Mouse (Mus musculus) forebrain, postnatal 0 days (tissue): ENCODE results near the gene Il20rb. TPM values are rescaled to one million over a fixed set of nuclear protein-coding genes. Genes with fewer than 3 reads are reported as not detected.

Experiments
- ATAC-seq: fragments of 200-750 bp; cut with Nextera tagmentation; 2 replicates; pipeline ENCODE4 v1.8.0; 2017; ENCODE audit warnings: mild to moderate bottlenecking, moderate library complexity
- DNase-seq: peaks from one replicate; pipeline ENCODE4 v3.0.0-alpha.2; 2015
- H3K27ac ChIP-seq: fragments of 300-500 bp; sonication (generic); 2 replicates; pipeline ENCODE4 v1.5.1; 2014; ENCODE audit warnings: low read depth, mild to moderate bottlenecking, antibody characterized with exemption, low read length, moderate library complexity, mixed read lengths
- H3K27me3 ChIP-seq: fragments of 300-500 bp; sonication (generic); 2 replicates; pipeline ENCODE4 v1.6.1; 2014; ENCODE audit warnings: mild to moderate bottlenecking, low read length, mixed read lengths; ENCODE audit not compliant: insufficient read depth
- H3K36me3 ChIP-seq: fragments of 300-500 bp; sonication (generic); 2 replicates; pipeline ENCODE4 v1.6.1; 2014; ENCODE audit warnings: mild to moderate bottlenecking, moderate library complexity; ENCODE audit not compliant: insufficient read depth
- H3K4me1 ChIP-seq: fragments of 300-500 bp; sonication (generic); 2 replicates; pipeline ENCODE4 v1.6.1; 2014; ENCODE audit warnings: antibody characterized with exemption; ENCODE audit not compliant: insufficient read depth
- H3K4me2 ChIP-seq: fragments of 300-500 bp; sonication (generic); 2 replicates; pipeline ENCODE4 v1.6.1; 2014; ENCODE audit warnings: low read depth, mild to moderate bottlenecking, moderate library complexity
- H3K4me3 ChIP-seq: fragments of 300-500 bp; sonication (generic); 2 replicates; pipeline ENCODE4 v1.5.1; 2014; ENCODE audit warnings: low read depth, low read length, mixed read lengths
- H3K9ac ChIP-seq: fragments of 300-500 bp; sonication (generic); 2 replicates; pipeline ENCODE4 v1.6.1; 2014; ENCODE audit warnings: mild to moderate bottlenecking
- H3K9me3 ChIP-seq: fragments of 300-500 bp; sonication (generic); 2 replicates; pipeline ENCODE4 v1.6.1; 2016; ENCODE audit warnings: low read length
- CTCF ChIP-seq: sonication (generic); IDR thresholded peaks from 2 replicates; pipeline ENCODE4 v1.5.1; 2016; ENCODE audit warnings: antibody characterized with exemption, control low read depth, low read depth
- WGBS: fragments of 180-500 bp; shearing (Covaris S2); extraction: QIAGEN DNeasy Blood & Tissue Kit; methylation state at CpG from one replicate; pipeline ENCODE4 v1.1.7; 2014; 5-methylcytosine and 5-hydroxymethylcytosine counted together
- polyA plus RNA-seq: library from polyadenylated mRNA; unstranded; fragments of >200 nt; fragmentation: Nextera tagmentation; extraction: Ambion mirVana; gene quantifications from 2 replicates; pipeline ENCODE4 v1.2.1, GENCODE M21; 2015
- total RNA-seq: library from RNA; depleted of rRNA; stranded (reverse); fragments of >200 nt; gene quantifications from 2 replicates; pipeline ENCODE4 v1.2.3, GENCODE M21; 2014

Gene Il20rb
- total and polyA plus RNA-seq, 2 experiments from 2014 or later, result 1.1 to 1.4 TPM

GRCm38 (mm10) chr9:100520586-100520985 is 34.0 kb upstream of the Il20rb start:
- H3K27me3 ChIP-seq, result no peaks in the 10 kb centered on the region
- H3K4me1 ChIP-seq, result no peaks in the 10 kb centered on the region
- no peak overlapping the region for H3K4me3 ChIP-seq
- TF ChIP-seq CTCF, result peak; percentile 80
- no peaks in the 10 kb centered on the region for H3K9me3 ChIP-seq
- ATAC-seq, result no peak
- WGBS, result 1% methylated on average over 2 of the region's 2 CpGs
- H3K27ac ChIP-seq, result no peak overlapping the region
- no peak overlapping the region for H3K4me2 ChIP-seq
- no peaks in the 10 kb centered on the region for H3K36me3 ChIP-seq
- H3K9ac ChIP-seq, result no peak overlapping the region
- peak; percentile 74 for DNase-seq

- no peak overlapping the region for H3K27ac ChIP-seq
- DNase-seq, result no peak
- H3K4me1 ChIP-seq, result no peaks in the 10 kb centered on the region
- H3K9ac ChIP-seq, result no peak overlapping the region
- no peak for ATAC-seq
- no peaks in the 10 kb centered on the region for H3K9me3 ChIP-seq
- H3K27me3 ChIP-seq, result no peaks in the 10 kb centered on the region
- no peak overlapping the region for H3K4me2 ChIP-seq
- H3K4me3 ChIP-seq, result no peak overlapping the region
- peak; percentile 41 for TF ChIP-seq CTCF
- no peaks in the 10 kb centered on the region for H3K36me3 ChIP-seq
- WGBS, result 98% methylated on average over 3 of the region's 3 CpGs
Observed at GRCm38 (mm10) chr9:100520012-100520411, 33.4 kb upstream of the Il20rb start.

GRCm38 (mm10) chr9:100507581-100507980 is 21.0 kb upstream of the Il20rb start:
- no peaks in the 10 kb centered on the region for H3K36me3 ChIP-seq
- ATAC-seq, result no peak
- H3K4me3 ChIP-seq, result no peak overlapping the region
- no peak overlapping the region for H3K27ac ChIP-seq
- no peaks in the 10 kb centered on the region for H3K9me3 ChIP-seq
- H3K9ac ChIP-seq, result no peak overlapping the region
- no peak overlapping the region for H3K4me2 ChIP-seq
- no peak for TF ChIP-seq CTCF
- no peak for DNase-seq
- no peaks in the 10 kb centered on the region for H3K4me1 ChIP-seq
- no peaks in the 10 kb centered on the region for H3K27me3 ChIP-seq
- 86% methylated on average over 2 of the region's 2 CpGs for WGBS

GRCm38 (mm10) chr9:100506652-100507051 is 20.1 kb upstream of the Il20rb start:
- no peak for TF ChIP-seq CTCF
- Histone ChIP-seq H3K27ac (no peak overlapping the region), H3K4me1 (no peaks in the 10 kb centered on the region), H3K4me3 (no peak overlapping the region), H3K9me3 (no peaks in the 10 kb centered on the region), H3K4me2 (no peak overlapping the region), H3K9ac (no peak overlapping the region), H3K27me3 (no peaks in the 10 kb centered on the region), H3K36me3 (no peaks in the 10 kb centered on the region)
- 76% methylated on average over 2 of the region's 2 CpGs for WGBS
- no peak for ATAC-seq
- DNase-seq, result no peak

GRCm38 (mm10) chr9:100505498-100505897 is 18.9 kb upstream of the Il20rb start:
- H3K27ac ChIP-seq, result no peak overlapping the region
- no peak for TF ChIP-seq CTCF
- no peak overlapping the region for H3K9ac ChIP-seq
- H3K4me2 ChIP-seq, result no peak overlapping the region
- no peaks in the 10 kb centered on the region for H3K4me1 ChIP-seq
- no peaks in the 10 kb centered on the region for H3K9me3 ChIP-seq
- ATAC-seq, result no peak
- H3K4me3 ChIP-seq, result no peak overlapping the region
- no peak for DNase-seq
- no peaks in the 10 kb centered on the region for H3K36me3 ChIP-seq
- H3K27me3 ChIP-seq, result no peaks in the 10 kb centered on the region
- WGBS, result 93% methylated on average over 4 of the region's 4 CpGs

- Histone ChIP-seq H3K27ac (no peak overlapping the region), H3K4me1 (no peaks in the 10 kb centered on the region), H3K27me3 (no peaks in the 10 kb centered on the region), H3K4me2 (no peak overlapping the region), H3K36me3 (no peaks in the 10 kb centered on the region; the same call in 1 of the 2 replicates), H3K9ac (no peak overlapping the region), H3K9me3 (no peaks in the 10 kb centered on the region), H3K4me3 (no peak overlapping the region)
- 91% methylated on average over 5 of the region's 5 CpGs for WGBS
- DNase-seq, result no peak
- no peak for TF ChIP-seq CTCF
- no peak for ATAC-seq
Observed at GRCm38 (mm10) chr9:100493611-100494261, 7.1 kb upstream of the Il20rb start.

- ATAC-seq (no peak), DNase-seq (no peak)
- H3K36me3 ChIP-seq, result no peaks in the 10 kb centered on the region; the same call in 1 of the 2 replicates
- H3K4me1 ChIP-seq, result no peaks in the 10 kb centered on the region
- 98% methylated on average over 1 of the region's 1 CpGs for WGBS
- no peak for TF ChIP-seq CTCF
- H3K27ac ChIP-seq, result no peak overlapping the region
- H3K9ac ChIP-seq, result no peak overlapping the region
- no peak overlapping the region for H3K4me2 ChIP-seq
- no peaks in the 10 kb centered on the region for H3K27me3 ChIP-seq
- H3K9me3 ChIP-seq, result no peaks in the 10 kb centered on the region
- no peak overlapping the region for H3K4me3 ChIP-seq
Observed at GRCm38 (mm10) chr9:100491424-100491823, 4.8 kb upstream of the Il20rb start.
